Mouse (Mus musculus): ENCODE measurements around the gene Gcnt4. TPM values are rescaled to one million over a fixed set of nuclear protein-coding genes. Genes with fewer than 3 reads are reported as not detected.

Gene Gcnt4
- total and polyA plus RNA-seq, 3 experiments = not detected

DNA sequence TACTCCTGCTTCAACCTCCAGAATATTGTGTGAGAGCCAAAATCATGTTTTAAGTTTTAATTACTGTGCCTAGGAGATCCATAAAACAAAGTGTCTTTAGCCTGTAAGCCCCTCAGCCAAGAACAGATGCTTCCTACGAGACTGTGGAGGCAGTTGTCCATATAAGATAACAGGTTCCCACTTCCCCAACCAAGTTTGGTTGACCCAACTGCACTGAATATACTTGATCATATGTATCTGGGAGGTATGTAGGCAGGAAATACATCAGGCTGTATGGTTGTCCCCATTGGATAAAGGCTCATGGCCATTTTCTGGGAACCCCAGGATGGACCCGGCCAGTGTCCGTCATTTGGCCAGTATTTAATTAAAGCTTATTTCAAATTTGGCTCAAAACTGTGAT lies 65.6 kb downstream of the Gcnt4 start:
- Histone ChIP-seq H3K36me3 (replicated peaks in 1 of 2; ENCODE audit: control insufficient read depth in 1 of 2, insufficient read depth in 1 of 2, low read length in 1 of 2) (no peaks in the 10 kb centered on the region), H3K4me3 (replicated peaks in 1 of 3; ENCODE audit: low read depth in 2 of 3, low read length in 2 of 3, poor library complexity in 1 of 3) (no peak overlapping the region), H3K27ac (ENCODE audit: insufficient read depth, low read depth) (no peak overlapping the region), H3K27me3 (replicated peaks) (no peaks in the 10 kb centered on the region), H3K4me1 (ENCODE audit: control insufficient read depth in 1 of 2, insufficient read depth in 2 of 2) (no peaks in the 10 kb centered on the region), H3K9me3 (replicated peaks; ENCODE audit: low read length) (no peaks in the 10 kb centered on the region), H3K79me2 (replicated peaks; ENCODE audit: control insufficient read depth, extremely low read depth, insufficient read depth, poor library complexity, severe bottlenecking) (no peaks in the 10 kb centered on the region), H3K9ac (ENCODE audit: insufficient read depth, low read depth) (no peak overlapping the region), H3K4me2 (ENCODE audit: insufficient read depth, low read depth, poor library complexity, severe bottlenecking) (no peak overlapping the region)
- no peak for TF ChIP-seq ZNF384 (IDR thresholded peaks at IDR 0.05; ENCODE audit: low read depth, low read length)
- no peak for TF ChIP-seq MAX (IDR thresholded peaks at IDR 0.05; ENCODE audit: low read length)
- TF ChIP-seq ELF1 (IDR thresholded peaks at IDR 0.05; ENCODE audit: low read depth, low read length) = no peak
- TF ChIP-seq MAZ (IDR thresholded peaks at IDR 0.05; ENCODE audit: low read depth, low read length) = no peak
- TF ChIP-seq GABPA (IDR thresholded peaks at IDR 0.05; ENCODE audit: insufficient replicate concordance, low read depth, low read length) = no peak
- no peak for TF ChIP-seq POLR2AphosphoS2 (IDR thresholded peaks at IDR 0.05; ENCODE audit: low read depth, low read length)
- TF ChIP-seq MAFK (IDR thresholded peaks at IDR 0.05; ENCODE audit: insufficient replicate concordance, low read length) = no peak
- TF ChIP-seq NELFE (IDR thresholded peaks at IDR 0.05; ENCODE audit: low read depth, low read length) = no peak
- no peak for TF ChIP-seq MEF2A (IDR thresholded peaks at IDR 0.05; ENCODE audit: borderline replicate concordance, low read depth, low read length)
- no peak for TF ChIP-seq CHD2 (IDR thresholded peaks at IDR 0.05; ENCODE audit: low read length)
- TF ChIP-seq ZKSCAN1 (IDR thresholded peaks at IDR 0.05; ENCODE audit: borderline replicate concordance, low read depth, low read length) = no peak
- no peak for TF ChIP-seq BHLHE40 (IDR thresholded peaks at IDR 0.05; ENCODE audit: low read depth, low read length)
- no peak for TF ChIP-seq TCF12 (IDR thresholded peaks at IDR 0.05; ENCODE audit: low read depth, low read length)
- TF ChIP-seq IRF4 (IDR thresholded peaks at IDR 0.05; ENCODE audit: low read depth, low read length) = no peak
- no peak for TF ChIP-seq JUND (conservative IDR thresholded peaks at IDR 0.05; ENCODE audit: low read depth, low read length)
- TF ChIP-seq E2F4 (IDR thresholded peaks at IDR 0.05; ENCODE audit: insufficient replicate concordance, low read depth, low read length) = no peak
- TF ChIP-seq SMC3 (IDR thresholded peaks at IDR 0.05; ENCODE audit: low read depth, low read length) = no peak
- no peak for TF ChIP-seq MYC (IDR thresholded peaks at IDR 0.05; ENCODE audit: low read depth, low read length)
- no peak for TF ChIP-seq ZMIZ1 (IDR thresholded peaks at IDR 0.05; ENCODE audit: low read depth, low read length)
- in situ Hi-C loops (cut with MboI; ENCODE audit: low pct_ligation_motif_present, low pct_unique_long_range_greater_than_20kb, low sequenced_read_pairs) = no loop called here
- DNase-seq (ENCODE audit: extremely low read depth) = no peak
- dilution Hi-C loops (cut with MboI; ENCODE audit: extremely low pct_ligation_motif_present, extremely low pct_unique_long_range_greater_than_20kb, low sequenced_read_pairs) = no loop called here

DNA sequence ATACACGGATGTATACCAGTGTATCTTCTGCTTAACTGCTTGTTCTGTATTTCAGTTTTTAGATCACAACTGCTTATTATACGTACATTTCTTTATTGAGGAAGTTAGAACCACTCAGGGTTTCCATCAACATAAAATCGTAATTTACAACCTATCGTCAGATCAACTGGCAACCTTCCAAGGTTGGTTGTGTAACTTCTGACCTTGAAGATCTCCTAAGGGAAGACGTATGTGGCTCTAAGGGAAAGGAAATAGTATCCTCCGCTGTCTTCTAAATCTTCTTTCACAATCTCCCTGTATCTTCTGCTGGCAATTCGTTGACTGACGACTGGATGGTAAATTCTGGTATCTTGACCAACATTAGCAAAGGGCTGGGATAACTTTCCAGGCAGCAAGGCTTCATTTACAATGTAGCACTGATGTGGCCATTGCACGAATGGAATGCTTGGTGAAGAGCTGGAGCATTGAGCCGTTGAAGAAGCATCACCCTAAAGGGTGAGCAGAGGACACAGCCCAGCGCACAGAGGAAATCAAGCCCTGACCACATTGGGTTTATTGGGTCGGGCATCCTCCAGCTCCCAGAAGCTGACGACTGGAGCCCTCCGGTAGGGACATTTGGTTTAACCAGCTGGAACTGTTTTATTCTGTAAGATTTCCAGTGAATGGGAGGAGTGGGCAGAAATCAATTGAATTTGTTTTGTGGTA lies 66.2 kb downstream of the Gcnt4 start:
- H3K79me2 ChIP-seq (replicated peaks; ENCODE audit: control insufficient read depth, extremely low read depth, insufficient read depth, poor library complexity, severe bottlenecking) = no peaks in the 10 kb centered on the region
- no peak overlapping the region for H3K4me2 ChIP-seq (ENCODE audit: insufficient read depth, low read depth, poor library complexity, severe bottlenecking)
- H3K9me3 ChIP-seq (replicated peaks; ENCODE audit: low read length) = no peaks in the 10 kb centered on the region
- no peak for DNase-seq (ENCODE audit: extremely low read depth)
- no peak overlapping the region for H3K27ac ChIP-seq (ENCODE audit: insufficient read depth, low read depth)
- dilution Hi-C loops (cut with MboI; ENCODE audit: extremely low pct_ligation_motif_present, extremely low pct_unique_long_range_greater_than_20kb, low sequenced_read_pairs) (no loop called here), in situ Hi-C loops (cut with MboI; ENCODE audit: low pct_ligation_motif_present, low pct_unique_long_range_greater_than_20kb, low sequenced_read_pairs) (no loop called here)
- H3K4me3 ChIP-seq (replicated peaks in 1 of 3; ENCODE audit: low read depth in 2 of 3, low read length in 2 of 3, poor library complexity in 1 of 3) = no peak overlapping the region
- no peak for TF ChIP-seq SIN3A (IDR thresholded peaks at IDR 0.05; ENCODE audit: low read length)
- TF ChIP-seq MEF2A (IDR thresholded peaks at IDR 0.05; ENCODE audit: borderline replicate concordance, low read depth, low read length) = no peak
- no peak for TF ChIP-seq GABPA (IDR thresholded peaks at IDR 0.05; ENCODE audit: insufficient replicate concordance, low read depth, low read length)
- no peak for TF ChIP-seq TBP (conservative IDR thresholded peaks at IDR 0.05; ENCODE audit: low read depth, low read length)
- TF ChIP-seq BHLHE40 (IDR thresholded peaks at IDR 0.05; ENCODE audit: low read depth, low read length) = no peak
- no peak for TF ChIP-seq CTCF (conservative IDR thresholded peaks at IDR 0.05 in 1 of 2, IDR thresholded peaks at IDR 0.05 in 1 of 2; ENCODE audit: low read depth in 2 of 2, low read length in 2 of 2)
- no peak for TF ChIP-seq CHD2 (IDR thresholded peaks at IDR 0.05; ENCODE audit: low read length)
- no peak for TF ChIP-seq CHD1 (IDR thresholded peaks at IDR 0.05; ENCODE audit: low read depth, low read length)
- TF ChIP-seq ETS1 (conservative IDR thresholded peaks at IDR 0.05; ENCODE audit: low read depth, low read length) = no peak
- TF ChIP-seq ZNF384 (IDR thresholded peaks at IDR 0.05; ENCODE audit: low read depth, low read length) = no peak
- no peak for TF ChIP-seq SMC3 (IDR thresholded peaks at IDR 0.05; ENCODE audit: low read depth, low read length)
- TF ChIP-seq TCF12 (IDR thresholded peaks at IDR 0.05; ENCODE audit: low read depth, low read length) = no peak
- no peak for TF ChIP-seq NELFE (IDR thresholded peaks at IDR 0.05; ENCODE audit: low read depth, low read length)
- no peak for TF ChIP-seq NRF1 (IDR thresholded peaks at IDR 0.05; ENCODE audit: low read depth, low read length)
- no peak for TF ChIP-seq MAFK (IDR thresholded peaks at IDR 0.05; ENCODE audit: insufficient replicate concordance, low read length)
- no peak overlapping the region for H3K9ac ChIP-seq (ENCODE audit: insufficient read depth, low read depth)
- H3K36me3 ChIP-seq (replicated peaks in 1 of 2; ENCODE audit: control insufficient read depth in 1 of 2, insufficient read depth in 1 of 2, low read length in 1 of 2) = no peaks in the 10 kb centered on the region
- no peaks in the 10 kb centered on the region for H3K27me3 ChIP-seq (replicated peaks)
- no peaks in the 10 kb centered on the region for H3K4me1 ChIP-seq (ENCODE audit: control insufficient read depth in 1 of 2, insufficient read depth in 2 of 2)

Data from CH12.LX (cell line).